Mouse (Mus musculus) frontal cortex, postnatal 36 days (tissue): ENCODE measurements at regions not wholly inside any gene's neighbourhood (a gene's known extent, or its start where the extent isn't known, plus 50 kb on each side); places are given as distances from the start of the nearest gene placed in this dataset.
"Not testable (repeated sequence)": the region's sequence is repeated elsewhere in the genome, so short reads cannot be mapped to it uniquely, and the experiment has no call there.

Experiments
- DNase-seq, 2 experiments: peaks; one replicate each; pipeline ENCODE4 v3.0.0; 2022; ENCODE audit warnings: low spot score in 2 of 2

GRCm38 (mm10) chr17:26335551-26335950, 79.1 kb upstream of the Neurl1b start:
- no peak for DNase-seq

GRCm38 (mm10) chr17:26336011-26336410, 78.6 kb upstream of the Neurl1b start:
- DNase-seq, result no peak

- no peak for DNase-seq
Observed at GRCm38 (mm10) chr17:26337106-26337505, 77.5 kb upstream of the Neurl1b start.

DNA sequence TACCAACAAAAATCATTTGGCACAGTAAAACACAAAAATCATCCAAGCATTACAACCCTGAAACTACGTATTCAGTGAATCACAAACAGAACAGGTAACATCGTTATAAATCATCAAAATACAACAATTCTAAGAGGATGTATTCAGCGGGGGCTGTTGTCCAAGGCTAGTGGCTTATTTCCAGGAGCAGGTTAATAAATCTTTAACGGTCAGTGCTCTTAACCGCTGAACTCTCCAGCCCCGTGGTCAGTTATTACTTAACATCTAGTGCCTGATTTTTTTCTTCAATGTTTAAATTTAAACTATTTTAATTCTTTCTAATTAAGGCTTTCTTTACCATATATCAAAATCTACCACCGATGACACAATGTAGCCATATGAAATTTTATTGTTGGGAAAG, 69.2 kb upstream of the Neurl1b start:
- not testable (repeated sequence) for DNase-seq

DNA sequence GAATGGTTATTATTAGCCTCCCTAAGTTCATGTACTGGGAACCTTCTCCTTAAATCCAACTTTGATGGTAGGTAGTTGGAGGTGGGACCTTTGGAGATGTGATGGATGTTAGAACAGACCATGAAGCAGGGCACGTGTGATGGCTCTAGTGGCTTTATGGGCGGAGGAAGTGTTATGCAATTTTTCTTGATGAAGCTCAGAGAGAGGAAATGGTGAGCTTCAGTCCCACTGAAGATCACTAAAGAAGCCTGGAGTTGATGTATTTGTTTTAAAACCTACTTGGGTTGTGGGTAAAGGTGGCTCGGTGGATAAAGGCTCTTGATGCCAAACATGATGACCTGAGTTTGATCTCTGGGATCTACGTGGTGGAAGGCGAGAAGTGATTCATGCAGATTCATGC, 66.5 kb upstream of the Neurl1b start:
- no peak for DNase-seq

GRCm38 (mm10) chr17:26349741-26350140, 64.9 kb upstream of the Neurl1b start:
- no peak for DNase-seq

DNA sequence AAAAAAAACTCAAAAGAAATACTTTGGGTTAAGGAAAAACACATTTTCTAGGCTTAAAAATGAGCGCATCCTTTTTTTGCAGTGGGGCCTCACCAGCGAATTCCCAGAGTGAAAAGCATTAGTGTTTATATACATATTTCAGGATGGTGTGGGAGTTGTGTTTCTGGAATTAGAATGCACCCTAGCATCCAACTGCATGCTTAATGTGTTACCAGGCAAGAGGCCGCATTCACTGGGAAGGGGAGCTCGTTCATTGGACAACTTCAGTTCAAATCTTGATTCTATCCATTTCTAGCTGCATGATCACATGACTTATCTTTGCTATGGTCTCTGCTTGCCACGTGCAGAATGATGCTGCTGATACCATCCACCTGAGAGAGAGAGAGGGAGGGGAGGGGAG, 64.4 kb upstream of the Neurl1b start:
- peak; percentile 28 to 69 for DNase-seq

DNA sequence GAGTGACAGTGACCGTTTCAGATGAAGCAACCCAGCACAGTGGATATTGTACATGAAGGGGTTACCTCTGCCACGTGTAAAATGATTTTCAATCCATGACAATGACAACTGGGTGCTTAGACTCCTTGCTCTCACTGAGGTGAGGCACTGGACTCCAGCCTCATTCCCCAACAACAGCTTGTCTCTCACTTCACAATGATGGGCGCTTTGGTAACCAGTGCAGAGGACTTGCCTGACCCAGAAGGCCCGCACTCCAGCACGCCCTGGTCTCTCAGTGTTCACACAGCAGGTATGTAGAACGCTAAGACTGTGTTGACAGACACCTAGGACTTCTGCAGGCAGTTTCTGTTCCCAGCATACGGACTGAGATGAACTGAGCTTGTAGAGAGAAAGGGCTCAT, 62.6 kb upstream of the Neurl1b start:
- DNase-seq, result no peak

- DNase-seq, result no peak
Observed at GRCm38 (mm10) chr17:26352712-26353111, 61.9 kb upstream of the Neurl1b start.

- no peak for DNase-seq
Observed at GRCm38 (mm10) chr17:26354431-26354830, 60.2 kb upstream of the Neurl1b start.

- no peak for DNase-seq
Observed at GRCm38 (mm10) chr17:26355301-26355700, 59.3 kb upstream of the Neurl1b start.

- no peak for DNase-seq
Observed at GRCm38 (mm10) chr17:26356906-26357305, 57.7 kb upstream of the Neurl1b start.

DNA sequence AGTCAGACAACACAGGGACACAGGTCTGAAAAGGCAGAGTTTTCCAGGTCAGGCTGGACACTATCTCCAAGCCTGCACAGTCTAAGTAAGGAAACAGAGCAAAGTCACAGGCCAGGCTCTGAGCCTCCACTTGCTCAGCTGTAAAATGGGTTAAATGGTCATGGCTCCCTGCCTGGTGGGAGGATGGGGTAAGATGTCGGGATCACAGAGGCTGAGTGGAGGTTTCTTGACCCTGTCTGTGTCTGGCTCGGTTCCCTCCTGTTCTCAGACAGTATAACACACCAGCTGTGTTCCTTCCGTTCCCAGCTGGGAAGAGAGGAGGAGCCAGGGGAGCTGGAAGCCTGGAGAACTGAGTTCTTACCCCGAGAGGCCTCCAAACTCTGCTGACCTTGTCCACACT, 56.8 kb upstream of the Neurl1b start:
- DNase-seq, result no peak

- no peak for DNase-seq
Observed at GRCm38 (mm10) chr17:26360711-26361110, 53.9 kb upstream of the Neurl1b start.

DNA sequence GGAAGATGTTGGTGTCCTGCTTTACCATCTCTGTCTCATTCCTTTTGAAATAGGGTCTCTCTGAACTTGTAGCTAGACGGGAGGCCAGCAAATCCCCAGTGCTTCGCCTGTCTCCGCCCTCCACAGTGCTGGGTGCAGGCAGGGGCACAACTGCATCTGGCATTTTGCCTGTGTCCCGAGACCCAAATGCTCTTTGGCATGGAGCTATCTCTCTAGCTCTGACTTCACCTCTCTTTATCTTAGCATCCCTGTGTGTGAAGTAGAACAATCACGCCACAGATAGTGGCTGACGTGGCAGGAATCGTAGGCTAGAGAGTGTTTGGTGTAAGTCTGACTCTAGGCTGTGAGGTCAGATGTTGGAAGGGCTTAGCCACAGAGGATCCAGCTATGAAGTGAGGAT, 53.2 kb upstream of the Neurl1b start:
- no peak for DNase-seq

DNA sequence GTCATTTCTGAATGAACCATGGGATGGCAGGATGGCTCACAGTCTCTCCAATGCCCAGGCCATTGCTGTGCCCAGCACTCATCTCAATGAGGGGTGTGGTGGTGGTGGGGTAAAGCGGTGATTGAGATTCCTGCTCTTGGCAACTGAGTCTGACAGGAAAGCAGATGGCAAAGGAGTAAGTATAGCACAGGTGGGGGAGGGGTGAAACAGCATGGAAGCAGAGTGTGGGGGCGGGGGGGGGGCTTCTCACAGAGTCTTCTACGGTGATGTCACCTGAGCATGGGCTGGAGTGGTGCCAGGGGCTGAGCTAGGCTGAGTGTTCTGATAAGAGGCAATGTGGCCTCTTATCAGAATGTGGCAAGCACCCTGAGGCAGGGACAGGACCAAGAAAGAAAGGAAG, 52.6 kb upstream of the Neurl1b start:
- no peak for DNase-seq

GRCm38 (mm10) chr17:26362586-26363361, 51.9 kb upstream of the Neurl1b start:
- DNase-seq, result no peak

- DNase-seq, result no peak
Observed at GRCm38 (mm10) chr17:26363853-26364532, 50.6 kb upstream of the Neurl1b start.
